Mouse (Mus musculus) frontal cortex, postnatal 25 days (tissue): ENCODE data around the gene H2al1f.
A peak's percentile ranks its signal among the peaks of the same experiment; 100 is the strongest.
"Not testable (repeated sequence)": the region's sequence is repeated elsewhere in the genome, so short reads cannot be mapped to it uniquely, and the experiment has no call there.

Experiments
- DNase-seq, 2 experiments: peaks; one replicate each; pipeline ENCODE4 v3.0.0; 2022; ENCODE audit warnings: low spot score in 2 of 2

The H2al1f gene

GRCm38 (mm10) chrX:11314858-11315257 is at the start of gene H2al1f:
Gene H2al1f (plus strand): TSS chrX:11315158.
- not testable (repeated sequence) for DNase-seq

GRCm38 (mm10) chrX:11267791-11268190 is 47.2 kb upstream of the H2al1f start:
- no peak for DNase-seq

GRCm38 (mm10) chrX:11269074-11269473 is 45.9 kb upstream of the H2al1f start:
- DNase-seq: peak in 1 of 2 experiments; percentile 11

GRCm38 (mm10) chrX:11273190-11273589 is 41.8 kb upstream of the H2al1f start:
- DNase-seq: no peak

GRCm38 (mm10) chrX:11277083-11277482 is 37.9 kb upstream of the H2al1f start:
- DNase-seq: no peak

GRCm38 (mm10) chrX:11280741-11281140 is 34.2 kb upstream of the H2al1f start:
- DNase-seq: no peak

GRCm38 (mm10) chrX:11288306-11288882 is 26.6 kb upstream of the H2al1f start:
- no peak for DNase-seq

GRCm38 (mm10) chrX:11289244-11289643 is 25.7 kb upstream of the H2al1f start:
- no peak for DNase-seq

GRCm38 (mm10) chrX:11298957-11299356 is 16.0 kb upstream of the H2al1f start, which contains the start of gene H2al1a:
Gene H2al1a (plus strand): TSS chrX:11299257.
- not testable (repeated sequence) for DNase-seq

- DNase-seq: not testable (repeated sequence)
Observed at GRCm38 (mm10) chrX:11302132-11302531, 12.8 kb upstream of the H2al1f start, which contains the start of gene H2al1b. Gene H2al1b (plus strand): TSS chrX:11302432.

- not testable (repeated sequence) for DNase-seq
Observed at GRCm38 (mm10) chrX:11305355-11305754, 9.6 kb upstream of the H2al1f start, which contains the start of gene H2al1c. Gene H2al1c (plus strand): TSS chrX:11305655.

- DNase-seq: not testable (repeated sequence)
Observed at GRCm38 (mm10) chrX:11308524-11308923, 6.4 kb upstream of the H2al1f start, which contains the start of gene H2al1d. Gene H2al1d (plus strand): TSS chrX:11308824.

GRCm38 (mm10) chrX:11311634-11312033 is 3.3 kb upstream of the H2al1f start, which contains the start of gene H2al1e:
Gene H2al1e (plus strand): TSS chrX:11311934.
- not testable (repeated sequence) for DNase-seq

GRCm38 (mm10) chrX:11317956-11318355 is 3.0 kb downstream of the H2al1f start, which contains the start of gene H2al1g:
Gene H2al1g (plus strand): TSS chrX:11318256.
- not testable (repeated sequence) for DNase-seq

- DNase-seq: not testable (repeated sequence)
Observed at GRCm38 (mm10) chrX:11321192-11321591, 6.2 kb downstream of the H2al1f start, which contains the start of gene H2al1h. Gene H2al1h (plus strand): TSS chrX:11321492.

- DNase-seq: not testable (repeated sequence)
Observed at GRCm38 (mm10) chrX:11324359-11324758, 9.4 kb downstream of the H2al1f start, which contains the start of gene H2al1i. Gene H2al1i (plus strand): TSS chrX:11324659.

GRCm38 (mm10) chrX:11327522-11327921 is 12.6 kb downstream of the H2al1f start, which contains the start of gene H2al1j:
Gene H2al1j (plus strand): TSS chrX:11327822.
- DNase-seq: not testable (repeated sequence)

GRCm38 (mm10) chrX:11345762-11346161 is 30.8 kb downstream of the H2al1f start:
- DNase-seq: no peak

GRCm38 (mm10) chrX:11346756-11347155 is 31.8 kb downstream of the H2al1f start:
- no peak for DNase-seq

- no peak for DNase-seq
Observed at GRCm38 (mm10) chrX:11360823-11361222, 45.9 kb downstream of the H2al1f start.

- no peak for DNase-seq
Observed at GRCm38 (mm10) chrX:11361261-11361660, 46.3 kb downstream of the H2al1f start.

- DNase-seq: no peak
Observed at GRCm38 (mm10) chrX:11363890-11364289, 48.9 kb downstream of the H2al1f start.
